15 mouse cellular contexts compared by ENCODE assay signal in genomic region chr13:26356341-26356740, GRCm38 (mm10).
DNase-seq lines count a peak whose midpoint lies in the region; ATAC-seq and TF ChIP-seq lines count a peak whose summit lies in the region.
"Had no signal": no experiment of that assay in that cellular context is flagged by ENCODE, and none has a peak within 500 bp of the region (broad histone marks: within the 10 kb centered on the region; RNA-seq: fewer than 3 reads in every experiment).

No protein-coding gene starts in this region.

- no peak for TF ChIP-seq CTCF in heart, adult 2 months (IDR thresholded peaks at IDR 0.05)

- TF ChIP-seq EP300 in heart, adult 2 months (IDR thresholded peaks at IDR 0.05; ENCODE audit: insufficient read depth, low read depth, low read length), result 0 out of 2 replicates have a peak, but pooled peaks have one; percentile 49

- no peaks in the 10 kb centered on the region for H3K79me2 ChIP-seq in heart, adult 2 months (replicated peaks; ENCODE audit: control insufficient read depth, insufficient read depth, low read length)

- no peak for ATAC-seq in activated CD4-positive, CD25-positive, alpha-beta regulatory T cell, adult 4 months
- ATAC-seq: midbrain, embryonic 15.5 days; Patski had no signal

- H3K4me1 ChIP-seq in heart, adult 2 months (ENCODE audit: control insufficient read depth, insufficient read depth, low read length), result peaks cover 4% of the 10 kb centered on the region
- H3K4me1 ChIP-seq: forebrain, embryonic 10.5 days; hindbrain, embryonic 15.5 days; liver, embryonic 13.5 days; midbrain, embryonic 15.5 days; neural tube, embryonic 12.5 days had no signal

- peak overlapping the region; percentile 54 for H3K27ac ChIP-seq in heart, adult 2 months
- H3K27ac ChIP-seq: forebrain, embryonic 10.5 days; hindbrain, embryonic 15.5 days; liver, embryonic 13.5 days; midbrain, embryonic 15.5 days; neural tube, embryonic 12.5 days had no signal

- no peak overlapping the region for H3K9ac ChIP-seq in heart, adult 2 months (ENCODE audit: low read depth, low read length)
- H3K9ac ChIP-seq: hindbrain, embryonic 15.5 days; liver, embryonic 13.5 days; midbrain, embryonic 15.5 days; neural tube, embryonic 12.5 days had no signal

- WGBS in heart, adult 2 months, result 38% methylated on average over 3 of the region's 3 CpGs

- DNase-seq in kidney, postnatal 10 days, result peak; percentile 7
- no peak for DNase-seq in kidney, postnatal 4 days
- DNase-seq in embryo, embryonic 10.5 days (ENCODE audit: low spot score), result peak; percentile 32
- DNase-seq in heart, adult 2 months, result peak in 1 of 2 experiments; percentile 6
- peak; percentile 26 for DNase-seq in hindlimb bud, embryonic 11.5 days (ENCODE audit: extremely low spot score, low read depth, low spot score)
- no peak for DNase-seq in layer of hippocampus, postnatal 14 days (ENCODE audit: low spot score in 2 of 2)
- DNase-seq: liver, embryonic 13.5 days; lung, postnatal 14 days; spleen, adult 18-20 months had no signal

- TF ChIP-seq POLR2A in heart, adult 2 months (IDR thresholded peaks at IDR 0.05; ENCODE audit: insufficient read depth, low read depth, low read length), result no peak

- peaks cover 4% of the 10 kb centered on the region; the same call in 1 of the 2 replicates for H3K36me3 ChIP-seq in heart, adult 2 months (ENCODE audit: control insufficient read depth, insufficient read depth, low read length)
- H3K36me3 ChIP-seq: forebrain, embryonic 10.5 days; hindbrain, embryonic 15.5 days; liver, embryonic 13.5 days; midbrain, embryonic 15.5 days; neural tube, embryonic 12.5 days had no signal

- intact Hi-C loops in heart, adult 2 months (cut with DNase I), result loop anchor here (2.0 to 5.0 kb wide), 2 partner anchors 48 to 206 kb away; no protein-coding TSS in a partner anchor

- H3K4me3 ChIP-seq in heart, adult 2 months, result no peak overlapping the region
- H3K4me3 ChIP-seq: forebrain, embryonic 10.5 days; hindbrain, embryonic 15.5 days; liver, embryonic 13.5 days; midbrain, embryonic 15.5 days; neural tube, embryonic 12.5 days had no signal

- H3K27me3 ChIP-seq in heart, adult 2 months (ENCODE audit: control insufficient read depth, insufficient read depth, low read length), result no peaks in the 10 kb centered on the region
- H3K27me3 ChIP-seq: hindbrain, embryonic 15.5 days; liver, embryonic 13.5 days; midbrain, embryonic 15.5 days; neural tube, embryonic 12.5 days; Patski had no signal

Comparison
In these comparisons a context has a peak if more than half of its experiments do, and no peak if none do; other contexts are left out.
1. DNase-seq: peak in kidney, postnatal 10 days (single experiment), embryo, embryonic 10.5 days (single experiment) and hindlimb bud, embryonic 11.5 days (single experiment); none in kidney, postnatal 4 days (0 of 2) and layer of hippocampus, postnatal 14 days (0 of 2).